In the genomic region with DNA sequence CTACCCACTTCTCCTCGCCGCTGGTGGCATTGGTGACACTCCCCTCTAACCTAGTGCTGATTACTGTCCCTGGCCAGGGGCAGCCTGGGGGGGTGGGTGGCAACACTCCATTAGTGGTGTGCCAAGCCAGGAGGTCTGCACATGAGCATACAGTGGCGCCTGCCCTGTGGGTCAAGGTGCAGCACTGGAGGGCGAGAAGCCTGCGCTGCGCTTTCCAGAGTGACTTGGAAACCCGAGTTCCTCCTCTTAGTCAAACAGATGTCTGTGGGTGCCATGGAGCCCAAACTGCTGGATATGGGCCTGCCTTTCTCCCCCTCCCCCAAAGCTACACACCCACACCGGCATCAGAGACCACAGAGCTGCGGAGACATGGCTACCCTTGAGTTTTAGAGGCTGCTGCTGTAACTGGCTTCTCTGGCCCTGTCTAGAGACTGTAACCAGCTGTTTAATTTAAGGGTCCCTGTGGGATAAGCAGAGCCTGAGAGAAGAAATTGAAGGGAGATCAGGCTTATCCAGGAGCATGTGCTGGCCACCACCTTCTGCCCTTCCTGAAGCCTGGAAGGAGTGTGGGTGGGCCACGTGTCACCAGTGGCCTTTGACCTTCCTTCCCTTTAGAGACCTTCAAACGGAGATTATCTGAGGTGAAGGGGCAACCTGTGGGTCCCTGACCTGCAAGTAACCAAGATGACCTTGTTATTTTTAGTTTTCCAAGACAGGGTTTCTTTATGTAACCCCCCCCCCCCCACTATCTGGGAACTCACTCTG, we compare ENCODE assay signal across 9 mouse cellular contexts. TPM values are rescaled to one million over a fixed set of nuclear protein-coding genes. Genes with fewer than 3 reads are reported as not detected.
DNase-seq lines count a peak whose midpoint lies in the region; ATAC-seq and TF ChIP-seq lines count a peak whose summit lies in the region.
"Had no signal": no experiment of that assay in that cellular context is flagged by ENCODE, and none has a peak within 500 bp of the region (broad histone marks: within the 10 kb centered on the region; RNA-seq: fewer than 3 reads in every experiment).

No protein-coding gene starts in this region.

- peak overlapping the region; percentile 92 for H3K27ac ChIP-seq in left cerebral cortex, adult 2 months
- peak overlapping the region; percentile 83 for H3K27ac ChIP-seq in forebrain, embryonic 15.5 days (replicated peaks)
- H3K27ac ChIP-seq in kidney, postnatal 0 days: peak overlapping the region; percentile 48; the same call in 1 of the 2 replicates
- H3K27ac ChIP-seq in neural tube, embryonic 13.5 days (replicated peaks): peak overlapping the region; percentile 78
- H3K27ac ChIP-seq: limb, embryonic 12.5 days had no signal

- DNase-seq in left cerebral cortex, adult 2 months (ENCODE audit: extremely low spot score in 1 of 2, low spot score in 2 of 2): no peak
- no peak for DNase-seq in left cerebral cortex, adult 11 months (ENCODE audit: low spot score)
- peak; percentile 53 for DNase-seq in kidney, postnatal 0 days (ENCODE audit: low spot score)
- DNase-seq in thymus, adult 18-20 months: no peak
- DNase-seq in gastrocnemius, postnatal 4 days (ENCODE audit: low spot score in 2 of 2): no peak
- DNase-seq in ovary, postnatal 36 days (ENCODE audit: low spot score): no peak

- H3K36me3 ChIP-seq in forebrain, embryonic 15.5 days: peaks cover 37% of the 10 kb centered on the region
- H3K36me3 ChIP-seq in kidney, postnatal 0 days (ENCODE audit: insufficient read depth, low read length): peaks cover 18% of the 10 kb centered on the region
- peaks cover 55% of the 10 kb centered on the region for H3K36me3 ChIP-seq in neural tube, embryonic 13.5 days

- ATAC-seq in forebrain, embryonic 15.5 days (replicated peaks): peak; percentile 20
- no peak for ATAC-seq in kidney, postnatal 0 days (replicated peaks; ENCODE audit: low FRiP score, low read depth)
- ATAC-seq in neural tube, embryonic 13.5 days (ENCODE audit: low read depth): peak; percentile 7; the same call in 1 of the 2 replicates

- H3K4me1 ChIP-seq in forebrain, embryonic 15.5 days: peaks cover 28% of the 10 kb centered on the region
- H3K4me1 ChIP-seq in kidney, postnatal 0 days (replicated peaks; ENCODE audit: insufficient read depth, low read length): peaks cover 21% of the 10 kb centered on the region
- peaks cover 51% of the 10 kb centered on the region for H3K4me1 ChIP-seq in neural tube, embryonic 13.5 days (replicated peaks)

- no peaks in the 10 kb centered on the region for H3K9me3 ChIP-seq in forebrain, embryonic 15.5 days
- H3K9me3 ChIP-seq in kidney, postnatal 0 days (replicated peaks; ENCODE audit: low read length): no peaks in the 10 kb centered on the region
- H3K9me3 ChIP-seq in neural tube, embryonic 13.5 days: no peaks in the 10 kb centered on the region
- H3K9me3 ChIP-seq: limb, embryonic 12.5 days had no signal

- H3K4me3 ChIP-seq in left cerebral cortex, adult 2 months: no peak overlapping the region
- no peak overlapping the region for H3K4me3 ChIP-seq in forebrain, embryonic 15.5 days
- no peak overlapping the region for H3K4me3 ChIP-seq in kidney, postnatal 0 days (replicated peaks; ENCODE audit: low read depth, low read length)
- no peak overlapping the region for H3K4me3 ChIP-seq in neural tube, embryonic 13.5 days
- H3K4me3 ChIP-seq: limb, embryonic 12.5 days had no signal

- no peak for TF ChIP-seq CTCF in left cerebral cortex, adult 2 months (IDR thresholded peaks at IDR 0.05)
- no peak for TF ChIP-seq CTCF in kidney, postnatal 0 days (IDR thresholded peaks at IDR 0.05; ENCODE audit: low read depth)

- no peak overlapping the region for H3K4me2 ChIP-seq in forebrain, embryonic 15.5 days (replicated peaks)
- H3K4me2 ChIP-seq in kidney, postnatal 0 days (ENCODE audit: low read length): no peak overlapping the region
- H3K4me2 ChIP-seq in neural tube, embryonic 13.5 days: no peak overlapping the region
- H3K4me2 ChIP-seq: limb, embryonic 12.5 days had no signal

- no peak overlapping the region for H3K9ac ChIP-seq in forebrain, embryonic 15.5 days (replicated peaks)
- 0 out of 2 replicates have a peak overlapping the region, but pooled peaks have one; percentile 13 for H3K9ac ChIP-seq in kidney, postnatal 0 days (ENCODE audit: low read depth, low read length)
- peak overlapping the region; percentile 50 for H3K9ac ChIP-seq in neural tube, embryonic 13.5 days
- H3K9ac ChIP-seq: limb, embryonic 12.5 days had no signal

- H3K27me3 ChIP-seq in forebrain, embryonic 15.5 days: no peaks in the 10 kb centered on the region
- no peaks in the 10 kb centered on the region for H3K27me3 ChIP-seq in kidney, postnatal 0 days (ENCODE audit: insufficient read depth, low read length)
- no peaks in the 10 kb centered on the region for H3K27me3 ChIP-seq in neural tube, embryonic 13.5 days
- H3K27me3 ChIP-seq: limb, embryonic 12.5 days had no signal

- intact Hi-C loops in left cerebral cortex, adult 2 months (cut with DNase I): loop anchor here (2.0 kb wide), 1 partner anchor 13 kb away; a partner anchor contains a TSS

- WGBS in forebrain, embryonic 15.5 days: 65% methylated on average over 11 of the region's 11 CpGs
- WGBS in kidney, postnatal 0 days: 47% methylated on average over 11 of the region's 11 CpGs
- 75% methylated on average over 11 of the region's 11 CpGs for WGBS in neural tube, embryonic 13.5 days

RNA-seq across cellular contexts. Expression of a gene that starts 1.2 kb away (rescaled TPM):
- 100 to 1,000 TPM in 1 of 2 experiments, 10 to 100 TPM in 1; 90.7 to 100 TPM for total RNA-seq in left cerebral cortex, adult 2 months (2021)
- 1.9 and 2.6 TPM in 2 replicates for polyA plus RNA-seq in forebrain, embryonic 15.5 days (2015; fragmentation: Nextera tagmentation; extraction: Ambion mirVana)
- 46.1 and 54.1 TPM in 2 replicates for polyA plus RNA-seq in kidney, postnatal 0 days (2015; fragmentation: Nextera tagmentation; extraction: Ambion mirVana)
- polyA plus RNA-seq in neural tube, embryonic 13.5 days (2015; fragmentation: Nextera tagmentation; extraction: Ambion mirVana): 1.6 and 1.8 TPM in 2 replicates
- total RNA-seq in gastrocnemius, postnatal 4 days (2021): 100 to 1,000 TPM; 201 to 212 TPM

RNA-seq across cellular contexts. Expression of a gene that starts 9.3 kb away (rescaled TPM):
- total RNA-seq in left cerebral cortex, adult 2 months (2021): 100 to 1,000 TPM; 113 to 123 TPM
- 175 and 190 TPM in 2 replicates for polyA plus RNA-seq in forebrain, embryonic 15.5 days (2015; fragmentation: Nextera tagmentation; extraction: Ambion mirVana)
- polyA plus RNA-seq in kidney, postnatal 0 days (2015; fragmentation: Nextera tagmentation; extraction: Ambion mirVana): 279 and 297 TPM in 2 replicates
- 170 and 181 TPM in 2 replicates for polyA plus RNA-seq in neural tube, embryonic 13.5 days (2015; fragmentation: Nextera tagmentation; extraction: Ambion mirVana)
- total RNA-seq in gastrocnemius, postnatal 4 days (2021): 100 to 1,000 TPM; 125 to 144 TPM

RNA-seq across cellular contexts. Expression of a gene that starts 10.9 kb away (rescaled TPM):
- total RNA-seq in left cerebral cortex, adult 2 months (2021): 10 to 100 TPM in 1 of 2 experiments, 1 to 10 TPM in 1; 5.3 to 11.7 TPM
- not detected in 2 replicates for polyA plus RNA-seq in forebrain, embryonic 15.5 days (2015; fragmentation: Nextera tagmentation; extraction: Ambion mirVana)
- not detected in 2 replicates for polyA plus RNA-seq in kidney, postnatal 0 days (2015; fragmentation: Nextera tagmentation; extraction: Ambion mirVana)
- not detected in 2 replicates for polyA plus RNA-seq in neural tube, embryonic 13.5 days (2015; fragmentation: Nextera tagmentation; extraction: Ambion mirVana)
- 1 to 10 TPM; 2.5 to 2.9 TPM for total RNA-seq in gastrocnemius, postnatal 4 days (2021)
- polyA plus RNA-seq: limb, embryonic 12.5 days had no signal

RNA-seq across cellular contexts. Expression of a gene that starts 14.2 kb away (rescaled TPM):
- 100 to 1,000 TPM; 157 to 163 TPM for total RNA-seq in left cerebral cortex, adult 2 months (2021)
- 121 and 124 TPM in 2 replicates for polyA plus RNA-seq in forebrain, embryonic 15.5 days (2015; fragmentation: Nextera tagmentation; extraction: Ambion mirVana)
- polyA plus RNA-seq in kidney, postnatal 0 days (2015; fragmentation: Nextera tagmentation; extraction: Ambion mirVana): 44.2 and 46.5 TPM in 2 replicates
- polyA plus RNA-seq in neural tube, embryonic 13.5 days (2015; fragmentation: Nextera tagmentation; extraction: Ambion mirVana): 117 and 134 TPM in 2 replicates
- total RNA-seq in gastrocnemius, postnatal 4 days (2021): 10 to 100 TPM; 26.9 to 34.7 TPM

RNA-seq across cellular contexts. Expression of a gene that starts 46.0 kb away (rescaled TPM):
- total RNA-seq in left cerebral cortex, adult 2 months (2021): 10 to 100 TPM; 66.7 to 81.0 TPM
- polyA plus RNA-seq in forebrain, embryonic 15.5 days (2015; fragmentation: Nextera tagmentation; extraction: Ambion mirVana): 26.0 and 30.4 TPM in 2 replicates
- polyA plus RNA-seq in kidney, postnatal 0 days (2015; fragmentation: Nextera tagmentation; extraction: Ambion mirVana): 1.1 and 1.5 TPM in 2 replicates
- polyA plus RNA-seq in neural tube, embryonic 13.5 days (2015; fragmentation: Nextera tagmentation; extraction: Ambion mirVana): 76.0 and 77.8 TPM in 2 replicates
- total RNA-seq in gastrocnemius, postnatal 4 days (2021): 1 to 10 TPM in 1 of 2 experiments, under 1 TPM in 1; 0.91 to 1.9 TPM

Comparison
In these comparisons a context has a peak if more than half of its experiments do, and no peak if none do; other contexts are left out.
1. RNA of a gene that starts 1.2 kb away (polyA plus RNA-seq): 46.1 to 54.1 TPM in kidney, postnatal 0 days; 1.9 to 2.6 TPM in forebrain, embryonic 15.5 days and 1.6 to 1.8 TPM in neural tube, embryonic 13.5 days; every median in the first group is over 10 times any median in the second.
2. Peak in every context shown above with its lines, with median percentiles within 50 percentile points of each other: H3K27ac ChIP-seq.